Mouse (Mus musculus) stomach, postnatal 0 days (tissue): Measurements from ENCODE around the gene Pfkp. TPM values are rescaled to one million over a fixed set of nuclear protein-coding genes. Genes with fewer than 3 reads are reported as not detected.

Experiments
- ATAC-seq: fragments of 200-750 bp; cut with Nextera tagmentation; 2 replicates; pipeline ENCODE4 v1.8.0; 2017; ENCODE audit not compliant: low FRiP score, low TSS enrichment
- DNase-seq: peaks from one replicate; pipeline ENCODE4 v3.0.0-alpha.2; 2016; ENCODE audit warnings: low spot score
- H3K27ac ChIP-seq: fragments of 300-500 bp; sonication (generic); replicated peaks from 2 replicates; pipeline ENCODE4 v1.5.1; 2014; ENCODE audit warnings: mild to moderate bottlenecking, control low read depth
- H3K27me3 ChIP-seq: fragments of 300-500 bp; sonication (generic); 2 replicates; pipeline ENCODE4 v1.6.1; 2014; ENCODE audit warnings: low read length; ENCODE audit not compliant: control insufficient read depth, insufficient read depth
- H3K36me3 ChIP-seq: fragments of 300-500 bp; sonication (generic); 2 replicates; pipeline ENCODE4 v1.6.1; 2014; ENCODE audit warnings: low read length, mixed read lengths; ENCODE audit not compliant: control insufficient read depth, insufficient read depth
- H3K4me1 ChIP-seq: fragments of 300-500 bp; sonication (generic); replicated peaks from 2 replicates; pipeline ENCODE4 v1.6.1; 2014; ENCODE audit warnings: antibody characterized with exemption; ENCODE audit not compliant: control insufficient read depth, insufficient read depth
- H3K4me2 ChIP-seq: fragments of 300-500 bp; sonication (generic); replicated peaks from 2 replicates; pipeline ENCODE4 v1.6.1; 2014; ENCODE audit warnings: low read depth, mild to moderate bottlenecking, control low read depth, moderate library complexity
- H3K4me3 ChIP-seq: fragments of 300-500 bp; sonication (generic); 2 replicates; pipeline ENCODE4 v1.5.1; 2014; ENCODE audit warnings: low read depth, low read length, control low read depth
- H3K9ac ChIP-seq: fragments of 300-500 bp; sonication (generic); 2 replicates; pipeline ENCODE4 v1.6.1; 2014; ENCODE audit warnings: mild to moderate bottlenecking, low read length, control low read depth, mixed read lengths
- H3K9me3 ChIP-seq: fragments of 300-500 bp; sonication (generic); 2 replicates; pipeline ENCODE4 v1.6.1; 2016; ENCODE audit warnings: low read length; ENCODE audit not compliant: control insufficient read depth
- CTCF ChIP-seq: IDR thresholded peaks from 2 replicates; pipeline ENCODE4 v1.5.1; 2016; ENCODE audit warnings: antibody characterized with exemption, low read depth, mild to moderate bottlenecking, moderate library complexity
- EP300 ChIP-seq: optimal IDR thresholded peaks from 2 replicates; pipeline ENCODE3; 2016; ENCODE audit warnings: antibody characterized with exemption
- WGBS: fragments of 180-500 bp; shearing (Covaris S2); extraction: QIAGEN DNeasy Blood & Tissue Kit; methylation state at CpG from one replicate; pipeline ENCODE4 v1.1.7; 2014; 5-methylcytosine and 5-hydroxymethylcytosine counted together
- polyA plus RNA-seq: library from polyadenylated mRNA; unstranded; fragments of >200 nt; fragmentation: Nextera tagmentation; extraction: Ambion mirVana; gene quantifications from 2 replicates; pipeline ENCODE4 v1.2.1, GENCODE M21; 2015

Gene Pfkp
- polyA plus RNA-seq, 1 experiment from 2014 or later, result 41.1 TPM

DNA sequence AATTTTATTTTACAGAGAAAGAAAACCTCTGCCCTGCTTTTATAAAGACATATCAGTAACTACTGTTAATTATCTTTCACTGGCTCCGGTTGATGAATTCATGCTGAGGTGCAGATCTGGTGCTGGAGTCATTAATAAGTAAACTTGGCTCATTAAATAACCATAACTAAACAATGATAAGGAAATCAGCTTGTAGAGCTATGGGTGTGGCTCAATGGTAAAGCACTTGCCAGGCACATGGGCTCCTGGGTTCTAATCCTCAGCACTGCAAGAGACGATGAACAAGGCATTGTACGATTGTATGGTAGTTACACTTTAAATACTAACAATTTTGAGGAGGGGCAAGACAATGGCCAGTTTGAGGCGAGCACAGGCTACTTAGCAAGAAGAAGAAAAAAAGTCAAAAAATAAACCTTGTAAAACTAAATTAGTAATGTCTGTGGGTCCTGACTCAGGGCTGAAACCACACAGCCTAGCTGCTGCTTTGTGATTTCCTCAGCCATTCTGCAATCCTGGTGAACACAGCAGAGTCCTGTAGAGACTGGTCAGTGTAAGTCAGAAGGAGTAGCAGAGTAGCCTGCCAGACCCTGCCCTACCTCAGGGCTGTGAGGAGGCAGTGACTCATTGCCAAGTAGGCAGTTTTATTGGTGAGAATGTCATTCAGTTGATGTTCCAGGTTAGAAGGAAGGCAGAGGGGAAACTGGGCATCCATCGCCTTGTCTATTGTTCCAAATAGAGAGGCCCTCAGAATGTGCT lies 34.7 kb downstream of the Pfkp start:
- Histone ChIP-seq H3K4me2 (no peak overlapping the region), H3K4me3 (no peak overlapping the region), H3K36me3 (peaks cover 6% of the 10 kb centered on the region; the same call in 1 of the 2 replicates), H3K9ac (no peak overlapping the region), H3K27ac (no peak overlapping the region), H3K4me1 (no peaks in the 10 kb centered on the region), H3K9me3 (no peaks in the 10 kb centered on the region), H3K27me3 (no peaks in the 10 kb centered on the region)
- 85% methylated on average over 5 of the region's 5 CpGs for WGBS
- TF ChIP-seq EP300 (no peak), CTCF (no peak)
- DNase-seq (no peak), ATAC-seq (no peak)

GRCm38 (mm10) chr13:6602786-6603409 lies 45.7 kb downstream of the Pfkp start:
- no peak overlapping the region for H3K4me2 ChIP-seq
- no peak for DNase-seq
- no peaks in the 10 kb centered on the region; the same call in 1 of the 2 replicates for H3K36me3 ChIP-seq
- WGBS, result 85% methylated on average over 10 of the region's 10 CpGs
- no peaks in the 10 kb centered on the region for H3K9me3 ChIP-seq
- peak; percentile 52 for TF ChIP-seq CTCF
- no peak for TF ChIP-seq EP300
- no peaks in the 10 kb centered on the region for H3K4me1 ChIP-seq
- H3K4me3 ChIP-seq, result no peak overlapping the region
- no peak overlapping the region for H3K9ac ChIP-seq
- no peak overlapping the region for H3K27ac ChIP-seq
- no peaks in the 10 kb centered on the region for H3K27me3 ChIP-seq
- no peak for ATAC-seq

DNA sequence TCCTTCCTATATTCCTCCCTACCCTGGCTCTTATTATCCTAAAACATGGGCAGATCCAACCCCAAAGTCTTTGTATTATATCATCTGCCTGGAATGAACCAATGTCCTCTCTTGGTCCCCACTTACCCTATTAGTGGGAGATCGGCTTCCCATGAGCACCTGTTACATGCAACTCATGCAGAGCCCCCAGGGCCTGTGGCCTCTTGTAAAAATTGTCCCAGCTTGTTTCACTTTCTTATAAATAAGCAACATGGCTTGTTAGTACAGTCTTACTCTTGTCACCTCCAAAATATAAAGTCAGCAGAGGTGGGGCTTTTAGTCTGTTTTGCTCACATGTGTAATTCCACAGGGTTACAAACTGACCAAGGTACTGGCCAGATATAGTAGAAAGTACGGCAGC lies 46.9 kb downstream of the Pfkp start:
- Histone ChIP-seq H3K36me3 (no peaks in the 10 kb centered on the region; the same call in 1 of the 2 replicates), H3K4me3 (no peak overlapping the region), H3K4me1 (no peaks in the 10 kb centered on the region), H3K4me2 (no peak overlapping the region), H3K9me3 (no peaks in the 10 kb centered on the region), H3K9ac (no peak overlapping the region), H3K27ac (no peak overlapping the region), H3K27me3 (no peaks in the 10 kb centered on the region)
- DNase-seq (no peak), ATAC-seq (no peak)
- WGBS, result 86% methylated on average over 2 of the region's 2 CpGs
- TF ChIP-seq EP300 (no peak), CTCF (no peak)

- H3K4me1 ChIP-seq, result no peaks in the 10 kb centered on the region
- no peak overlapping the region for H3K27ac ChIP-seq
- no peak for DNase-seq
- H3K9ac ChIP-seq, result no peak overlapping the region
- H3K36me3 ChIP-seq, result no peaks in the 10 kb centered on the region; the same call in 1 of the 2 replicates
- H3K4me2 ChIP-seq, result no peak overlapping the region
- TF ChIP-seq CTCF (no peak), EP300 (no peak)
- no peak overlapping the region for H3K4me3 ChIP-seq
- no peak for ATAC-seq
- H3K27me3 ChIP-seq, result no peaks in the 10 kb centered on the region
- no peaks in the 10 kb centered on the region for H3K9me3 ChIP-seq
- 82% methylated on average over 8 of the region's 8 CpGs for WGBS
These were observed 48.0 kb downstream of the Pfkp start for GRCm38 (mm10) chr13:6600626-6601025.

DNA sequence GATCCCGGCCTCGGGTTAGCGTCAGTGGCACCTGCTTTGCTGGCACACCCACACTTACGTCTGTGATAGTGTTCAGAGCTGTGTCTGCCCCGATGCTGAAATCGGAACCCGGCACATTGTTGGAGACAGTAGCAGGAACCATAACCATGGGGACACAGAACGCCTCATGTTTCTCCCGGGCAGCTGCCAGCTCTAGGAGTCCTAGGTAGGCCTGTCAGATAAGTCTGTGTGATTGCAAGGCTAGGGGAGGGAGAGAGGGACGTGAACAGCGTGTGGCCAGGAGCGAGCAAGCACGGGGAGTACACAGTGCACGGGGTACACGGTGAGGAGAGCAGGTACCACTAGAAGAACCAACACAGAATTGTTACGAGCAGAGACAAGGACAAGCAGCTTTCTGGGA lies 50.8 kb downstream of the Pfkp start:
- Histone ChIP-seq H3K9me3 (no peaks in the 10 kb centered on the region), H3K27ac (no peak overlapping the region), H3K4me3 (no peak overlapping the region), H3K27me3 (no peaks in the 10 kb centered on the region), H3K9ac (no peak overlapping the region), H3K4me1 (no peaks in the 10 kb centered on the region), H3K4me2 (no peak overlapping the region), H3K36me3 (no peaks in the 10 kb centered on the region)
- TF ChIP-seq EP300, result no peak
- TF ChIP-seq CTCF, result no peak
- DNase-seq, result no peak
- WGBS, result 87% methylated on average over 16 of the region's 16 CpGs
- no peak for ATAC-seq

DNA sequence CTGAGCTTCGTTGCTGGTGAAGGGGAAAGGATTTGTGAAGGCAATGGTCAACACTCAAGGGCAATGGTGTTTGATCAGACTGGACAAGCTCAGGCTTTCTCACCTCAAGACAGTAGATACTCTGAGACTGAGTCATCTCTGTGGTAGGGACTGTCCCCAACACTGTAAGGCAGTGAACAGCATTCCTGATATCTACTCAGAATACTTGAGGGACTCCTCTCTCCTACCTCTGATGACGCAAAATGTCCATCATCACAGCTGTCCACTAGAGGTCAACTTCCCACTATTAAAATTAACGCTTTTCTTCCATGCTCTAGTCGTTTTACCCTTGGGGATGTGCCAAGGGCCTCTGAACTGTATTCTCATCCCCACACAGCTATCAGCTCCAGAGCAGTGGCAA lies 53.2 kb downstream of the Pfkp start:
- no peak for DNase-seq
- no peak overlapping the region for H3K27ac ChIP-seq
- no peaks in the 10 kb centered on the region for H3K36me3 ChIP-seq
- H3K4me3 ChIP-seq, result no peak overlapping the region
- no peak for TF ChIP-seq EP300
- TF ChIP-seq CTCF, result no peak
- no peaks in the 10 kb centered on the region for H3K9me3 ChIP-seq
- no peak for ATAC-seq
- no peaks in the 10 kb centered on the region for H3K27me3 ChIP-seq
- no peak overlapping the region for H3K4me2 ChIP-seq
- H3K9ac ChIP-seq, result no peak overlapping the region
- 86% methylated on average over 4 of the region's 4 CpGs for WGBS
- H3K4me1 ChIP-seq, result no peaks in the 10 kb centered on the region
